Mouse (Mus musculus): ENCODE measurements at regions not wholly inside any gene's neighbourhood (a gene's known extent, or its start where the extent isn't known, plus 50 kb on each side); places are given as distances from the start of the nearest gene placed in this dataset.

- intact Hi-C loops (cut with DNase I) = no loop called here
Measured at GRCm38 (mm10) chr9:46788456-46788855, 210.1 kb upstream of the Gm4791 start.

DNA sequence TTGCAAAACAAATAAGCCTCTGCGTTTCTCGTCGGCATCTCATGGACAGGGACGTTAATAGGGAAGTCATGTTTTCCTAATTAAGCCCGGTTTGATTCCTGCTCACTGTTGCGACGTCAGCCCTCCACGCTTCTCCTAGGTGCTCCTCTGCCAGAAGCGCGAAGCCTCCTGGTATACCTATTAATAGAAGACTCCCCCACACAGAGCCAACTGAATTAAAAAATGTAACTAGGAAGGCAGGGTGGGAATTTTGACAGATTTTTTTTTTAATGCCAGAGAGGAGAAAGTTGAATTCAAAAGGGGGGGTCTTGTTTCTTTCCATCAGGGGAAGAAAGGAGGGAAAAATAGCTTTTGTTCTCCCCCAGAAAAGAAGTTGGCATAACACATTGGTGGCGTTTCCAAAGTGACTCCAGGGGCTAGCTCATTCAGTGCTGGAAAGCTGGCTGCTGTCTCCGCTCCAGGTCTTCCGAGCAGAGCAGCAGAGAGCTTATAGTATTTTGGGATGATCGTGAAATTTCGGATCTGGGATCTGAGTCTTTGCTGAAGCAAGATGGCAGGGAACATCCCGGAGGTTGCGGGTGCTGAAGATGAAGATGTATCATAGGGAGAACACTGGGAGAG lies 214.1 kb upstream of the Gm4791 start:
- TF ChIP-seq CTCF (IDR thresholded peaks at IDR 0.05) (no peak), POLR2A (IDR thresholded peaks at IDR 0.05; ENCODE audit: insufficient read depth, low read depth, low read length) (no peak), EP300 (IDR thresholded peaks at IDR 0.05; ENCODE audit: insufficient read depth, low read depth, low read length) (no peak)
- DNase-seq = no peak
- 75% methylated on average over 17 of the region's 17 CpGs for WGBS
- H3K36me3 ChIP-seq (ENCODE audit: control insufficient read depth, insufficient read depth, low read length) = no peaks in the 10 kb centered on the region
- no peak overlapping the region for H3K4me3 ChIP-seq
- intact Hi-C loops (cut with DNase I) = no loop called here
- H3K4me1 ChIP-seq (ENCODE audit: control insufficient read depth, insufficient read depth, low read length) = no peaks in the 10 kb centered on the region
- H3K27ac ChIP-seq = no peak overlapping the region
- no peak overlapping the region for H3K9ac ChIP-seq (ENCODE audit: low read depth, low read length)
- no peaks in the 10 kb centered on the region for H3K27me3 ChIP-seq (ENCODE audit: control insufficient read depth, insufficient read depth, low read length)
- no peaks in the 10 kb centered on the region for H3K79me2 ChIP-seq (replicated peaks; ENCODE audit: control insufficient read depth, insufficient read depth, low read length)

More at GRCm38 (mm10) chr9:46788456-46788855, 210.1 kb upstream of the Gm4791 start:
- Histone ChIP-seq H3K27ac (no peak overlapping the region), H3K79me2 (replicated peaks; ENCODE audit: control insufficient read depth, insufficient read depth, low read length) (no peaks in the 10 kb centered on the region), H3K4me3 (no peak overlapping the region), H3K27me3 (ENCODE audit: control insufficient read depth, insufficient read depth, low read length) (no peaks in the 10 kb centered on the region), H3K36me3 (ENCODE audit: control insufficient read depth, insufficient read depth, low read length) (no peaks in the 10 kb centered on the region), H3K9ac (ENCODE audit: low read depth, low read length) (no peak overlapping the region), H3K4me1 (ENCODE audit: control insufficient read depth, insufficient read depth, low read length) (no peaks in the 10 kb centered on the region)
- no peak for DNase-seq
- WGBS = 84% methylated on average over 5 of the region's 5 CpGs
- TF ChIP-seq EP300 (IDR thresholded peaks at IDR 0.05; ENCODE audit: insufficient read depth, low read depth, low read length) (no peak), POLR2A (IDR thresholded peaks at IDR 0.05; ENCODE audit: insufficient read depth, low read depth, low read length) (no peak), CTCF (IDR thresholded peaks at IDR 0.05) (no peak)

DNA sequence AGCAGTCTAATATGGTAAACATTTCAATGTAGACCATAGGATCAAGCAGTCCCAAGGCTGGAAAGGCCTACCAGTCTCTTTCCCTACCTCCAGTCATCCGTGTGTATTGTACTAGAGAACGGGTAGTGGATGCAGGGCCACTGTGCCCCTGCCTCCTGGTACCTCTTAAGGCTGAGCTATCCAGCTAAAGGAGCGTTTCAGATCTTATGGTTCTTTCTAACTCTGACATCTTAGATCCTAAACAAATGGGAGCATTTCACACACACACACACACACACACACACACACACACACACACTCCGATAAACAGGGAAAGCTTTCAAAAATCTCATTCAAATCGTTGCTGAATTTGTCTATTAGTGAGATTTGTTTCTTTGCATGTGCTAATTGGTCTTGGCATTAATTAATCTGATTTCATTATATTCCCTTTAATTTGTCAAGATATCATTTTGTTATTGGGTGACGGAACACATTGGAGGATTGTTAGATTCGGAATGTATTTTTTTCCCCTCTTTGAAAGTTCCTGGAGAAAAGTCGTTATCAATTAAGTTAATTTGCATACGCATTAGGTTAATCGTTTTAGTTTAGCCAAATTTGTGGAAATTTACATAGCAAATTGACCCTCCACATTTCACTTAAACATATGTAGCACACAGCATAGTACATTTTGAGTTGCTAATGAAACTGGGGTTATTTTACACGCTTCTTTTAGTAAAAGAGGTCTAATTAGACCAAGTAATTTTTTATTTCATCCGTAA lies 214.8 kb upstream of the Gm4791 start:
- Histone ChIP-seq H3K4me3 (no peak overlapping the region), H3K36me3 (ENCODE audit: control insufficient read depth, insufficient read depth, low read length) (no peaks in the 10 kb centered on the region), H3K4me1 (ENCODE audit: control insufficient read depth, insufficient read depth, low read length) (no peaks in the 10 kb centered on the region), H3K9ac (ENCODE audit: low read depth, low read length) (no peak overlapping the region), H3K27me3 (ENCODE audit: control insufficient read depth, insufficient read depth, low read length) (no peaks in the 10 kb centered on the region), H3K27ac (no peak overlapping the region), H3K79me2 (replicated peaks; ENCODE audit: control insufficient read depth, insufficient read depth, low read length) (no peaks in the 10 kb centered on the region)
- 80% methylated on average over 12 of the region's 12 CpGs for whole genome bisulfite sequencing
- intact Hi-C loops (cut with DNase I) = no loop called here
- TF ChIP-seq CTCF (IDR thresholded peaks at IDR 0.05) (no peak), POLR2A (IDR thresholded peaks at IDR 0.05; ENCODE audit: insufficient read depth, low read depth, low read length) (no peak), EP300 (IDR thresholded peaks at IDR 0.05; ENCODE audit: insufficient read depth, low read depth, low read length) (no peak)
- no peak for DNase-seq

DNA sequence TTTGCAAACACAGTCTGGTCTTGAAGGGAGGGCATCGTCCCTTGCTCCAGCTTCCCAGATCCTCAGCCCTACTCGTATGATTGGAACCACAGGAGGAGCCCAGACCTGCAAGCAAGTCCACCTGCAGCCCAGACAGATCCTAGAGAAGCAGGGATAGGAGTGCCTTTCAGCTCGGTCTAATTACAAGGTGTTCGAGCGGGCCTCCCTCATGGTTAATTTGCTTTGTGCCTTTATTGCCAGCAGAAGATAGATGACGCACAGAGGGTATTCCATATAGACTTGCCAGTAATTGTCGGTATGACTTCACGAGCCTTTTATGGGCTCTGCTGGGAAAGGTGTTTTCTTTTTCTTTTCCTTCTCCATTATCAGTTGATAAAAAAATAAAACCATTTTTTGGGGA lies 216.9 kb upstream of the Gm4791 start:
- 85% methylated on average over 8 of the region's 8 CpGs for WGBS
- intact Hi-C loops (cut with DNase I) = no loop called here
- H3K9ac ChIP-seq (ENCODE audit: low read depth, low read length) = no peak overlapping the region
- H3K4me1 ChIP-seq (ENCODE audit: control insufficient read depth, insufficient read depth, low read length) = no peaks in the 10 kb centered on the region
- H3K27me3 ChIP-seq (ENCODE audit: control insufficient read depth, insufficient read depth, low read length) = no peaks in the 10 kb centered on the region
- no peaks in the 10 kb centered on the region for H3K36me3 ChIP-seq (ENCODE audit: control insufficient read depth, insufficient read depth, low read length)
- H3K4me3 ChIP-seq = no peak overlapping the region
- no peak for DNase-seq
- H3K79me2 ChIP-seq (replicated peaks; ENCODE audit: control insufficient read depth, insufficient read depth, low read length) = no peaks in the 10 kb centered on the region
- no peak overlapping the region for H3K27ac ChIP-seq
- TF ChIP-seq POLR2A (IDR thresholded peaks at IDR 0.05; ENCODE audit: insufficient read depth, low read depth, low read length) (no peak), EP300 (IDR thresholded peaks at IDR 0.05; ENCODE audit: insufficient read depth, low read depth, low read length) (no peak), CTCF (IDR thresholded peaks at IDR 0.05) (no peak)

- no peaks in the 10 kb centered on the region for H3K36me3 ChIP-seq (ENCODE audit: control insufficient read depth, insufficient read depth, low read length)
- TF ChIP-seq CTCF (IDR thresholded peaks at IDR 0.05) (no peak), EP300 (IDR thresholded peaks at IDR 0.05; ENCODE audit: insufficient read depth, low read depth, low read length) (no peak)
- no peaks in the 10 kb centered on the region for H3K27me3 ChIP-seq (ENCODE audit: control insufficient read depth, insufficient read depth, low read length)
- H3K4me3 ChIP-seq = no peak overlapping the region
- 88% methylated on average over 6 of the region's 6 CpGs for WGBS
- H3K27ac ChIP-seq = no peak overlapping the region
- no peaks in the 10 kb centered on the region for H3K4me1 ChIP-seq (ENCODE audit: control insufficient read depth, insufficient read depth, low read length)
- intact Hi-C loops (cut with DNase I) = no loop called here
- no peak for DNase-seq
- no peak overlapping the region for H3K9ac ChIP-seq (ENCODE audit: low read depth, low read length)
- no peaks in the 10 kb centered on the region for H3K79me2 ChIP-seq (replicated peaks; ENCODE audit: control insufficient read depth, insufficient read depth, low read length)
Measured at GRCm38 (mm10) chr9:46778769-46779168, 219.8 kb upstream of the Gm4791 start.

DNA sequence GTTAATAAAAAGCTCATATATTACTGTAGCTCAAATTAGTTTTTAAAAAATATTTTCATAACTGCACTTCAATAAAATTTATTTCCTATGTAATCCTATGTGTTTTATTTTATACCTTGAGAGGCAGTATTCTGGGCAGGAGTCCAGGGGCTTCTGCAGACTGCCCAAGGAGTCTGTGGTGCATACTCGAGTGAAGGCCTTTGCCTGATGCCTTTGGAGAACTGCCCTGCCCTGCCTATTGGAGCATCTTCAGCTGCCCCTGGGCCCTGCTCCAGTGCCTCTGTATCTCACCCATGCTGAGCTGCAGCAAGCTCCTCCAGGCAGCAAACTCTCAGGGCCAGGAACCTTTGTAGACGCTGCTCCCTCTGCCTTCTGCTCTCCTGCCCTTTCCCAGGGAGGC lies 223.7 kb upstream of the Gm4791 start:
- Histone ChIP-seq H3K27me3 (ENCODE audit: control insufficient read depth, insufficient read depth, low read length) (no peaks in the 10 kb centered on the region), H3K27ac (no peak overlapping the region), H3K79me2 (replicated peaks; ENCODE audit: control insufficient read depth, insufficient read depth, low read length) (no peaks in the 10 kb centered on the region), H3K9ac (ENCODE audit: low read depth, low read length) (no peak overlapping the region), H3K36me3 (ENCODE audit: control insufficient read depth, insufficient read depth, low read length) (no peaks in the 10 kb centered on the region), H3K4me1 (ENCODE audit: control insufficient read depth, insufficient read depth, low read length) (no peaks in the 10 kb centered on the region), H3K4me3 (no peak overlapping the region)
- intact Hi-C loops (cut with DNase I) = no loop called here
- TF ChIP-seq EP300 (IDR thresholded peaks at IDR 0.05; ENCODE audit: insufficient read depth, low read depth, low read length) = no peak
- DNase-seq = no peak
- WGBS = 60% methylated on average over 2 of the region's 2 CpGs
